Mouse (Mus musculus) urinary bladder, postnatal 4 days (tissue): ENCODE data around the gene Stx18.

Experiments
- DNase-seq, 2 experiments: peaks; one replicate each; pipeline ENCODE4 v3.0.0; 2021 to 2022; ENCODE audit warnings: low spot score in 2 of 2

The Stx18 gene

DNA sequence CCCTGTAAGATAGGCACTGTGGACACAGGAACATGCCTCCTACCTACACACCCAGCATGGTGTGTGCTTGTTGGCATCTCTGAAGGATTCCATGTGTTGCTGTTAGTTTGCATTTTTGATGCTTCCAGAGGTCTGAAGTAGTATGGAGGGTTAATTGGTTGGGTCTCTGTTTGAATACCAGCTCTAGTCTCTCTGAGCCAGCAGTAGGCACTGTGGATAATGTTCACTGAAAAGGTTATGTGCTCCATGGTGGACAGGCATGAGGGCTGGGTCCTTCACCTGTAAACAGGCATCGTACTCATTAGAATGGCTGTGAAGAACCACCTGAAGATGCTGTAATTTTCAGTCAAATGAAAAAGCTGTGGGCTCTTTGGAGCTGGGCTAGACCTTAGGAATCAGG is 41.9 kb downstream of the Stx18 start:
- DNase-seq = no peak

DNA sequence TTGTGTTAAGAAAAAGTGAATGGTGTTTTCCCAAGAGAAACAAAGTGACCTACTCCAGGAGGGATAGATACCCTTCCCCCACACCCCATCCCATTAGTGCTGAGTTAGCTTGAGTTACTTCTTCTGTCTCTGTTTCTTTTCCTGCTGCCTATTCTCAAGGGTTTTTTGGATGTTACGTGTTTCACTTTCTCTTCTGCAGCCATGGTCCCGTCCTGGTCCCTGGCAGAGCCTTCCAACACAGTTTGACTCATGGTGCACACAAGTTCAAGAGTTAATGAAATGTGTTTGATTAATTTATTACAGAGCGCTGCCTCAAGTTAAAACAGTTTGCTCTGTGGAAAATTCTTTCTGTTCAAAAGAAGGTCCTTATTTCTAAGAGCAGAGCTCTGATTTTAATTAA is 44.0 kb downstream of the Stx18 start:
- DNase-seq = no peak

DNA sequence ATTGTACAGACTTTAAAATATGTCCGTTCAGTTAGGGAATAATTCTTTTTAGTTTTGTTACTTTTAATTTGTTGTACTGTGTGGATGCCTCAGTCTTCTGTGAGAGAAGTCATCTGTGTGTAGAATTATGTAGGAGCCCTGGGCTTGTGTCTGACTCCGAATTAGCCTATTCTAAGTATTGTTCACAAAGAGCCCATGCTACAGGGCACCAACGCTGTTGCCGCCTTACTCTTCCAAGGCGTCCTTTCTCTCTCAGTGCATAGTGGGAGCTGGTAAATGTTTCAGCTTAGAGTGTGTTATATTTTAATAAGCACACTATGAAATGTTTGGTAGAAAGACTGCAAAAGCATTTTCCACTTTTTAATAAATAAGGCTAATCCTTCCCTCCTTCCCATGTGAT is 44.8 kb downstream of the Stx18 start:
- no peak for DNase-seq

DNA sequence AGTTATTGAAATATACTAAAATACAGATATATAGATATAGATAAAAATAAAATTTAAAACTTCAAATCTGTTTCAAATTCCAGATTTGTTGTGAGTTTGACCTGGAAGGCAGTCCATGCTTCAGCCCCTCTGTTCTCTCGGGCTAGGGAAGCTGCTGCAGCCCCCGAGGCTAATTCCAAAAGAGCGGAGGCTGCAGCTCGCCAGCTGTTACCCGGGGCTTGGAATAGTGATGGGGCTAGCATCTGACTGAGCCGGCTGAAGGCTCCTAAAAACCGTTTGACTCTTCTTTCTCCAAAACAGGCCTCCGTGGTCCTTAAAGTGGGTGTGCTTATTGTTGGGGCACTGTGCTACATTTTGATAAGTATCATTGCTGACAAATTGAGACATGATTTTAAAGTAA is 46.1 kb downstream of the Stx18 start:
- no peak for DNase-seq

DNA sequence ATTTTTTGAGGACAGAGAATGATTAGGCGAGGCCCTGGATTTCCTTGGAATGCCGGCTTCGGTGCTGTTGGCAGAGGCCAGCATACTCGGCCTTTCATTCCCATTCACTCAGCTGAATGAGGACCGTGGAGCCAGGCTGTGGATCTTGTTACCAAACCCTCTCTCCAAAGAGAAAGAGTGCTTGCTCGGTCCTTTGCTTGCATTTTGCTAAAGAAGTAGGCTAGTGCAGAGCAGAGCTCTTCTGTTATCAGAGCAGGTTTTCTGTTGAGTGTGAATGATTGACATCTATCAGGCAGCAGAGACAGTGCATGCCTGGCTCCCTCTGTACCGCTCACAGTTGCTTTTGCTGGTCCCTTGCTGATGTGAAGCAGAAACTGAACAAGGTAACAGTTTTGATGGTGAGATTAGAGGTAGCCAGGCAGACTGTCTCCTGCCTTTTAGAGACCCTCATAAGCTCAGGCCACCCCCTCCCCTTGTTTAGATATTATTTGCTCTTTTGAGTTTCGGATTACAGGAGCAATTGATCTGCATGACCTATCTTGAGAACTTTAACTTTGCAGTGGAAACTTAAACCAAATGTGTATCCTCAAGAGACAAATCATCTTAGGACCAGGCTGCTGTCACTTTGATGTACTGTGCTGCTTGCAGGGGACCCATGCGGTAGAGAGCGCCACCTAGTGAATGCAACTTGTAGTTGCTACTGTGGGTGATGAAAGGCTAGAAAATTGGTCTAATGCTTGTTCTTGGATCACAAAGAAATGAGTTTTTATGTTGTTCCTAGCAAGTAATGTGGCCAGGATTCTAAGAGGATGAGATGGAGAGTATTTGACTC is 47.2 kb downstream of the Stx18 start:
- DNase-seq = no peak

DNA sequence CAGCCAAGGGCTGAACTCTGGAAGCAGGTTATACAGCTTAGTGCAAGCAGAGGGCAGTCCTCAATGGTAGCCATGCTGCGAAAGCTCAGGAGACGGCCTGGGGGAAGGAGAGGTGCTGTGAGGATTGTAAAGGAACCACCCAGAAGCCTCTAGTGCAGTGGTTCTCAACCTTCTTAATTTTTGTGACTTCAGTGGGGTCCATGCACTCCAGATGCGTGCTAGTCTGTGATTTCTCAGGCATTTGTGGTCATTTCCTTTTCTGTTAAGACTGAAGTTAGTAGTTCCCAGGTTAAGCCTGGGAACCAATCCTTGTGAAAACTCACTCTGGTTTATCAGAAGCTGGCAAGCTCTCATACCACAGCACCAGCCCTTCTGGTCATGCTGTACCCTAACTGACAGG is 51.6 kb downstream of the Stx18 start:
- DNase-seq = no peak

DNA sequence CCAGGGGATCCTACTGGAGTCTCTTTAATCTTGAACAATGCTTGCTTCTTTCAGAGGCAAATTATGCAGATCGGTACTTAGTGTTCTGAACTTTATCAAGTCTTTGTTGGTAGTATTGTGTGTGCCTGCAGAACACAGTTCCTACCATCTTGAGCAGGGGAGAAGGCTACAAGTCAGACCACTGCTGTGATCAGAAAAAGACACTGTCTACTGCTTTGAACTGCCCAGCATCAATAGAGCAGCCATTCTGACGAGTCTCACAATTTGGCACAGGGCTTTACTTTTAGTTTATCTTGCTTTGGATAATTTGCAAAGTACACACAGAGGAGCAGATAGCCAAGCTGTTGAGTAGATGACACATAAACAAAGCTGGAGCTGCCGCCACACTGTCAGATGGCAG is 52.0 kb downstream of the Stx18 start:
- no peak for DNase-seq

DNA sequence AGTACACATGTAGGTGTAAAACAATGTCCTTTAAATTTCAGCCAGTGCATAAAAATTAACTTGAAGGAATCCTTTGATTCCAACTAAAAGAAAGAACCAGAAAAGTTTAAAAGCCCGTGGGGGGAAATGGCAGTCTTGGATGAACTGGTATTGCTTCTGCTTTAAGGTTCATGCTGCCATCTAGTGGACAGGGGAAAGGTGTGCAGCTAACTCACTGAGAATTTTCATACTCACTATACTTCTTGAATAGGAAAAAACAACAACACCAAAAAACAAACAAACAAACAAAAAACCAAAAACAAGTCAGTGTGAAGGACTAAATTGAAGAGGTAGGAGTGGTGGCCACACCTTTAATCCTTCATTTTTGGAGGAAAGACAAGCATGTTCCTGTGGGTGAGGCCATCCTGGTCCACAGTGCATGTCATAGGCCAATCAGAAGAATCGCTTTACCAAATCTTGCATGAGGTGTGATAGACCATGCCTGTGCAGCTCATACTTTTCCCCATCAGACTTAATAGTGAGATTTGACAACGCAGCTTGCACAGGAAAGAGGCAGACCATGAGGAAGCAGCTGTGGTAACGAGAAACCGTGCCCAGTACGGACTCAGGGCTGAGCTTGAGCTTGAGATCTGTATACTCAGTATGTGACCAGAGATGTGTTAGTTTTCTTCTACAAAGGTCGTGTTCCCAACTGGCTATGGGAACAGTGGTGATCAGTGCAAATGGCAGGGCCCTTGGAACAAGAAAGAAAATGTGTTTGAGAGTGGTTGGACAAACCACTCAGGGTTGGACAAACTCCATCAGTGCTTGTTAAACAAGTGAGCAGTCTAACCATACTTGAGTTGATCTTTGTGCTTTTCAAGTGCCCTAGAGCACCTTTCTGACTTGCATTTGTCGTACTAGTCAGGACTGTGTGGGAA is 52.8 kb downstream of the Stx18 start:
- no peak for DNase-seq

DNA sequence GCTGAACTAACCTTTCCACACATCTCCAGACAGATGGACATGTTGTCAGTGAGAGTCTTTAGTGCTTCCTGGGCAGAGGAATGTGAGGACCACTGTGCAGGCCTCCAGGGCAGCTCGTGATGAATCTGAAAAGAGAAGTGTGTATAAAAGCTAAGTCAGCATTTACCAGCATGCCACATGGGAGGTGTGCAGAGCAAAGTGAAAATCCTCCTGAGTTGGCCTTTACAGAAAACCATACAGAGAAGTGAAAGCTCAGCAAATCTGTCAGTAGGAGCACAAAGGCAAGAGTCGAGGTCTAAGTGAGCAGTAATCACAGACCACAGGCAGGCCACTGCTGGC is 53.4 kb downstream of the Stx18 start:
- DNase-seq = no peak

DNA sequence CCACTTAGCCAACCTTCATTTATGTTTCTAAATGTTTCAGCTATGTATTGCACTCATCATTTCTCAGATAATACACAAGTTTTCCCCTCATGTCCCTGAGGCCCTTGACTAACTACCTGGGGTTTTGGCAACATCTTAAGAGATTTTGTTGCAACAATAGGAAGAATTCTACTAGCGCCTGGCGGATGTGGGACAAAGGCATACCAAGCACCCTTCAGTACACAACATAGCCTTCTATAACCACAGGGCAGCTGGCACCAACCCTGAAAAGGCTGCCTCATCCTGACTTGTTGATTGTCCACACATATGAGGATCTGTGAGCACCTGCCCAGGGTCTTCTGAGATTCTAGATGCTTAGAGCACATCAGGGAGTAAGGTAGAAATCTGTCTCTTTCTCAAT is 55.8 kb downstream of the Stx18 start:
- no peak for DNase-seq

DNA sequence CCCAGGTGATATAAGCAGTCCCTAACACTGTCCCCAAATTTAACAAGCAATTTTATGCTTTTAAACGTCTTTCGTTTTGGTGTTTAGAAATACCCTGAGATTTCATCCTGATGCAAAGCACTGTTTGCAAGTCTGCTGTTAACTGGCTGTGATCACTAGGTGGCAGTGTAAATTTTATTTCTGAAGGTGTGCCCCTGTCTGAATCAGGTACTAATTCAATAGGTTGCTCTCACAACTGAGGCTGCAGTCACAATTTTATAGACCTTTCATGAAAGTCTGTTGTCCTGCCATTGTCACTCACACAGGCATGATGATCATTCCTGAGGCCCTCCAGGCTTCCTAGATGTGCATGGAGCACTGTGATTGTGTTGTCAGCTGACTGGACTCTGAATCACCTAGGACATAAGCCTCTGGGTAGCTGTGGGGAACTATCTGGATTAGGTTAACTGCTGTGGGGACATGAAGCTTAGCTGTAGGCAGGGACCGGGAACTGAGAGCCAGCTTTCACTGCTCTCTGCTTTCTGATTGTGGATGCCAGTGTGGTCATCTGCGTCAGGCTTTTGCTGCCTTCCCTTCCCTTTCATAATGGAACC is 59.1 kb downstream of the Stx18 start:
- no peak for DNase-seq

DNA sequence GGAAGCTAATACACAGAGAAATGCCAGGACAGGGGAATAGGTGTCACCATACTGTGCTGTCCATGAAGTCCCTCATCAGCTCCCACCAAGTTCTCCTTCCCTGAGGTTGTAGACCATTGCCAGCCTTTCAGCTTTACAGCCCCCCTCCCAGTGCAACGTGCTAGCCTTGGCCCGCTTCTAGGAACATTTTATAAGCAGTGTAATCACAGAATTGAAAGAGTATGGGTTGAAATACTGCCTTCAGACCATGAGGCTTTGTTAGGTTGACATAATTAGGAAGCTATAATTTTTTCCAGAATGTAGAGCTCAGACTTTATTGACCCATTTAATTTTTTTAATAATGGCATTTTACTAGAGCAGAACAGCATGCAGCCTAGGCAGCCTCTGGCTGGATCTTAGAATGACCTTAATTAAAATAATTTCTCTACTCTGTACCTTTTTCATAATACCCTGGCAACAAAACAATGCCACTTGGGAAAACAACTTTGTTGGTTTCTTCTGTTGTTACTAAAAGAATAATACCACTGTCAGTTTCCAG is 60.7 kb downstream of the Stx18 start:
- DNase-seq = no peak

DNA sequence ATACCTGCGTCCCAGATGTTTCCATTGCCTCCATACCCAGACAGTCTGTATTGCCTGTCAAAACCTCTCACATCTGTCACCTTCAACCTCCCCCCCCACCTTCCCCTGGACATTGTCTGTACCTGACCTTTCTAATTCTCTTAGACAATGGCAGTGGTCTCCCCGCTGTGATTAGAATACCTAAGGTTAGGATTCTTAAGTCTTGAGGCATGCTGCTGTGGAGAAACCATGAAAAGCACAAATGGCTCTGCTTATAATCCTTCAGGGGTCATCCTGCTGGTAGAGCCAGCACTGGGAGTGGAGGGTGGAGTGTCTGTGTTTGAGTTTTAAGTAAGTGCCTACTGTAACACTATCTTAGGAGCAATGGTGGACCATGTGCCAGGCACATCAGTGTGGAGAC is 64.4 kb downstream of the Stx18 start:
- DNase-seq = no peak

DNA sequence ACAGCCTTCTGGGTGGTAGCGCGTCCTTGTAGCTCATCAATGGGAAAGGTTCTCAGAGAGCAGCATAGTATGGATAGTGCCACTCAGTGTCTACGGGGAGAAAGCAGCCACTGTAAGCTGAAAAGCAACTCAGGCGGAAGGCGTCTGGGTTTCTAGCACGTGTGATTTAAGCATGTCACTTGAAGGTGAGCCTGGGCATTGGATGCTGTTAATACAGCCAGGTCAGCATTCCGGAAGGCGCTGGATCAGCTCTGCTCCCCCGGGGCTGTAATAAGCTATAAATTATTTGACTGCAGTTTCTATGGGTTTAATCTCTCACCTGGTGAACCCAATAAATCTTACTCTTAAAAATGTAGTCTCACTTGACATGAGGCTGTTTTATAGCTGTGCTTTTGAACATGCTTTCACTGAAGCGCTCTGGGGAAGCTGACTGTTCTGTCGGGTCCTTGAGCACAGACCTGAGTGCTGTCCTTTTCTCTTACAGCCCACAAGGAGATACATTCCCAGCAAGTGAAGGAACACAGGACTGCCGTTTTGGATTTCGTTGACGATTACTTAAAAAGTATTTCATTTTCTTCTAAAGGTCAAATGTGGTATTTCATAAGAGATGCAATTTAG is 67.6 kb downstream of the Stx18 start:
- no peak for DNase-seq

DNA sequence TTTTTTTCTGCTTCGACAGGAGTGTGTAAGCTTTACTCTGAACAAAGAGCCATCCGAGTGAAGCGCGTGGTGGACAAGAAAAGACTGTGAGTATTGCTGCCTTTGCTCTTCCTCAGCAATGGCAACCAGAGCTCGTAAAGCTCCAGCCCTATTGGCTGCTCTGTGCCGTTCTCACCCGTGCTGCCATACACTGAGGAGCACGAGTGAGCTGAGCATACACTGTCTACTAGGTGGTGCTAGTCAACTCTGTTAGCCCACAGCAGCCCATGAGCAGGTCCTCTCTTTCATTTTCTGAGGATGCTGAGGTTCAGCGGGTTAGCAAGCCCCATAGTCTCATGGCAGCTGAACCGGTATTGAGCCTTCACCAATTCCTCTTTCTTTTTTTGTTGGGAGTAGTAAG is 68.3 kb downstream of the Stx18 start:
- DNase-seq = no peak

DNA sequence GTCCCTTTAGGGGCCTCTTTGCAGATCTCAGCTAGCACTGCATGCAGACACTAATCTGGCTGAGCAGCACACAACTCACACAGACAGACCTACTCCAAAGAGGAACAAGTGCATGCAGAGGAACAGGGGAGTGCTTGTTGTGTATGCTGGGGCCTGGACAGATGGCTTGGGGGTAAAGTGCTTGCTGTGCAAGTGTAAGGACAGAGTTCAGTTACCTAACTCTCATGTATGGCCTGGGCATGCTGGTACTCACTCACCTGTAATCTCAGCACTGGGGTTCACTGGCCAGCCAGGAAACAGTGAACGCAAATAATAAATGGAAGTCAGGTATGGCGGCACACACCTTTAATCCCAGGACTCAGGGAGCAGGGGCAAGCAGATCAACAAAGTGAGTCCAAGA is 76.0 kb downstream of the Stx18 start:
- no peak for DNase-seq

DNA sequence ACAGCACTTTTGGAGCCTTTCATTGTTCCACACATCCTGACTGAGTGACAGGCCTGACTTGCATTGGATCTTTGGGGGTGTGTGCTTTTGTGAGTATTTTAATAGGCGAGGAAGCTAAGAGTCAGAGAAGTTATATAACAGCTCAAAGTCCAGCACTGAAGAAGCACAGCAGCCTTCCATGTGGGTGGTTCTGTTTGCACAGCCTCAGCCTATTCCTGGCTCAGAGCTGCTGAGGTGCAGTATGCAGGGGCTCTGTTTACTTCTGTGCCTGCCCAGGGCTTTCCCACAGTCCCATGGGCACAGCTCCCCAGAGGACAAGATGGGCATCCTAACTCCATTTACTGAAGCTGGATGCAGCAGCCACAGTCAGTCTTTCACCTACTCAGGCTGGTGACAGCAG is 78.5 kb downstream of the Stx18 start:
- no peak for DNase-seq

DNA sequence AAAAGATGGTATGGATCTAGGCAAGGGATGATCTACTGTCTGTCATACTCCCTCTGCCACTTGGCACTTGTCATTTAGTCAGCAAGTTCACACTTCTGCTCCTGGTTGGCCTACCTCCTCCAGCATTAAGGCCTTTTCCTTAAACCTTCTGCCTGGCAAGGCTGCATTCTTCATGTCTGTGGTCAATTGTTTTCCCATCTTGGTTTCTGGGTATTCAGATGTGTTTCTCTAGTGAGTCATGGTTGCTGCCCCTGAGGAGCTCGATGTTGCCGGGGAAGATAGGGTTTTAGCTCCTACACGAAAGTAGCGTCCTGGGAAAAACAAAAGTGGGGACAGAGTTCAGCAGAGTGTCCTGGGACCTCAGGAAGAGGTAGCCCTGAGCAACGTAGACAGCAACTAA is 80.7 kb downstream of the Stx18 start:
- DNase-seq = no peak

DNA sequence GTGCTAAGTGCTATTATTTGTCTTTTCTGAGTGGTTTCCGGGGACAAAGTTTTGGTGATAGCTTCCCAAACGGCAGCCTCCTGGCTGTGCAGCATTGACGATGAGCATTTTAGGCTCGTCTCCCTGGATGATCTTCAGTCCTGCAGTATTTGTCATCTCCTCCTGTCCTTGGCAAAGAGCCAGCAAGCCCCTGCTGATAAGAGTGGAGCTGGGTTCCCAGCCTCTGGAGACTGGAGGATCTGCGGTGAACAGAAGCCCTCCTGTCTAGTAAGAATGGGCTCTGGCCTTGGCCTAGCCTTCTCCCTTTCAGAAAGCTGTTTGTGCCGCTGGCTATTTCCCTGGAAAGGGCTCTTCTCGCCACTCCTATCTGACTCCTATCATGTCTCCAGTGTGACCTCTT is 83.2 kb downstream of the Stx18 start:
- DNase-seq = no peak

DNA sequence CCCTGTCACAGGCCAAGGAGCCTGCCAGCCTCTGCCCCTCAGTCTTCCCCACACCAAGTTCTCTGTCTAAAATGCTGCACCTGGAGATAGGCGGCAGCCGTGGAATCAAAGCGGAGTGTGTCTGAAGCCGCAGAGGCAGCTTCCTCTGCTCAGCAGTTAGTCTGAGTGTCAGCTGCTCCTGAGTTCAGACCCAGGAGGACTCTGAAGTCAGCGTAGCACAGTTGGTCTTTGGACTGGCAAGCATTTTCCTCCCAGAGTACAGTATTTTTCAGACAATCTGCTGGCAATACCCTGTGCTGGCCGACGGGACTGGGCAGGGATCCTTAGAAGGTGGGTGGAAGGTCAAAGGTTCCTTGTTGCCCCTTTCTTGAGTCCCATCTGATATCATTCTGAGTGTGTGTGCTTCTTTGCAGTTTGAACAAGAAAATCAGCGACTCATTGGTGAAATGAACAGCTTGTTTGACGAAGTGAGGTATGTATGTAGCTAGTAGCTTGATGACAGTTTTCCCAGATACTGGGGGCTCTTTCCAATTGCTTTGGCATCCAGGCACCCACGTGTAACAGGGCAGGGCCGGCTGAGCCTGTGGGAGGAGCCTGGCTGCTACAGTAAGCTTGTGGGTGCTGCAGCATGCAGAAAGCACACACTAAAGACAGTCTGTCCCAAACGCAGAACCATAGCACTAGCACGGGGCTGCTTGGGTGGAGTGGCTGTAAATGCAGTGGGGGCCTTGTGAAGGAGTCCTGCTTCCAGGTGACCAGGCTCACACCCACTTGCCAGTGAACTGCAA is 88.2 kb downstream of the Stx18 start:
- DNase-seq = no peak

DNA sequence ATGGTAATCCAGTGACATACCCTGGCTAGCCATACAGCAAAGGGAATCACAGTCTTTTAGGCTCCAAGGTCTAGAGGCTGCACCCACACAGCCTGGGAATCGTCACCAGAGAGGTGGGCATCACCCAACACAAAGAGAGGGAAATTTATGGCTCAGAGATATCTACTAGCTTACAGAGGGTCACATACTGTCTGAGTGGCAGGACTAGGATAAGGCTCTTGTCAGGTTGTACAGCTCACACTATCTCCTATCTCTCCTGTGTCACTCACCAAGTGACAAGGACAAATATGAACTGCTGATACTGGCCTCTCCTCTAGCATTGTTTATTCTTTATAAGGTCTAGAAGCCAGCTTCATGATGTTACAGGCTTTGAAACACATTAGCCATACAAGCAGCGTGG is 90.8 kb downstream of the Stx18 start:
- no peak for DNase-seq
